Mouse (Mus musculus) heart, embryonic 15.5 days (tissue): ENCODE results near the gene Prdm2. TPM values are rescaled to one million over a fixed set of nuclear protein-coding genes. Genes with fewer than 3 reads are reported as not detected.

Experiments used
- ATAC-seq: fragments of 200-750 bp; cut with Nextera tagmentation; replicated peaks from 2 replicates; pipeline ENCODE4 v1.8.0; 2017; ENCODE audit warnings: low read depth, moderate TSS enrichment; ENCODE audit not compliant: insufficient number of reproducible peaks, insufficient read depth, low FRiP score
- H3K27ac ChIP-seq: fragments of 300-500 bp; sonication (generic); 2 replicates; pipeline ENCODE4 v1.5.1; 2015; ENCODE audit warnings: mild to moderate bottlenecking, inconsistent platforms
- H3K27me3 ChIP-seq: fragments of 300-500 bp; sonication (generic); 2 replicates; pipeline ENCODE4 v1.6.1; 2015; ENCODE audit warnings: inconsistent platforms
- H3K36me3 ChIP-seq: fragments of 300-500 bp; sonication (generic); 2 replicates; pipeline ENCODE4 v1.6.1; 2015; ENCODE audit warnings: mild to moderate bottlenecking, inconsistent platforms
- H3K4me1 ChIP-seq: fragments of 300-500 bp; sonication (generic); replicated peaks from 2 replicates; pipeline ENCODE4 v1.6.1; 2015; ENCODE audit warnings: inconsistent platforms
- H3K4me2 ChIP-seq: fragments of 300-500 bp; sonication (generic); 2 replicates; pipeline ENCODE4 v1.6.1; 2015; ENCODE audit warnings: inconsistent platforms, mild to moderate bottlenecking, moderate library complexity
- H3K4me3 ChIP-seq: fragments of 300-500 bp; sonication (generic); 2 replicates; pipeline ENCODE4 v1.5.1; 2015; ENCODE audit warnings: mild to moderate bottlenecking, inconsistent platforms
- H3K9ac ChIP-seq: fragments of 300-500 bp; sonication (generic); 2 replicates; pipeline ENCODE4 v1.6.1; 2015; ENCODE audit warnings: mild to moderate bottlenecking, inconsistent platforms
- H3K9me3 ChIP-seq: fragments of 300-500 bp; sonication (generic); replicated peaks from 2 replicates; pipeline ENCODE4 v1.6.1; 2016; ENCODE audit warnings: inconsistent platforms
- WGBS: fragments of 180-500 bp; shearing (Covaris S2); methylation state at CpG from one replicate; pipeline ENCODE4 v1.1.7; 2015; ENCODE audit warnings: mixed read lengths; 5-methylcytosine and 5-hydroxymethylcytosine counted together
- polyA plus RNA-seq: library from polyadenylated mRNA; unstranded; fragments of >200 nt; fragmentation: Nextera tagmentation; extraction: Ambion mirVana; gene quantifications from 2 replicates; pipeline ENCODE4 v1.2.1, GENCODE M21; 2015

Gene Prdm2
- polyA plus RNA-seq, 1 experiment from 2014 or later, result 6.6 TPM

DNA sequence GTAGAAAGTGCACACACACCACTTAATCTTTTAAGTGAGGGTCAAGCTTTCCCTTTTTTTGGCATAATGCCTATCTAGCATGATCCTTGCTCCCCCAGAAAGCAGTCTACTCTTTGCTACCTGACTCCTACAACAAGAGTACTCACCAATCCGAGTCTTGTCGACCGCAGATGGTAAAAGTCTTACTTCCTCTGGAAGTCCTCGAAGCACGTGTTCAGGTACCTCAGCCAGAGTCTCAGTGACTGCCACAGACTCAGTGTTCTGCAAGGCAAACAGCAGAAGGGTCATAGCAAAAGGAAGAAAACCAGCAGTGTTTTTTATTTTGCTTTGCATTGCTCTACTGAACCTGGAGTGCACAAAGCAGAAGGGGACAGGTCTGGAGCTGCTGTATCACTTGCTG is 32.1 kb downstream of the Prdm2 start:
- H3K4me2 ChIP-seq, result no peak overlapping the region
- no peak overlapping the region for H3K4me3 ChIP-seq
- no peak overlapping the region for H3K27ac ChIP-seq
- no peak for ATAC-seq
- no peaks in the 10 kb centered on the region for H3K9me3 ChIP-seq
- H3K4me1 ChIP-seq, result no peaks in the 10 kb centered on the region
- H3K27me3 ChIP-seq, result no peaks in the 10 kb centered on the region
- 0 out of 2 replicates have a peak, but pooled peaks cover 3% of the 10 kb centered on the region for H3K36me3 ChIP-seq
- WGBS, result 82% methylated on average over 5 of the region's 5 CpGs
- H3K9ac ChIP-seq, result no peak overlapping the region

DNA sequence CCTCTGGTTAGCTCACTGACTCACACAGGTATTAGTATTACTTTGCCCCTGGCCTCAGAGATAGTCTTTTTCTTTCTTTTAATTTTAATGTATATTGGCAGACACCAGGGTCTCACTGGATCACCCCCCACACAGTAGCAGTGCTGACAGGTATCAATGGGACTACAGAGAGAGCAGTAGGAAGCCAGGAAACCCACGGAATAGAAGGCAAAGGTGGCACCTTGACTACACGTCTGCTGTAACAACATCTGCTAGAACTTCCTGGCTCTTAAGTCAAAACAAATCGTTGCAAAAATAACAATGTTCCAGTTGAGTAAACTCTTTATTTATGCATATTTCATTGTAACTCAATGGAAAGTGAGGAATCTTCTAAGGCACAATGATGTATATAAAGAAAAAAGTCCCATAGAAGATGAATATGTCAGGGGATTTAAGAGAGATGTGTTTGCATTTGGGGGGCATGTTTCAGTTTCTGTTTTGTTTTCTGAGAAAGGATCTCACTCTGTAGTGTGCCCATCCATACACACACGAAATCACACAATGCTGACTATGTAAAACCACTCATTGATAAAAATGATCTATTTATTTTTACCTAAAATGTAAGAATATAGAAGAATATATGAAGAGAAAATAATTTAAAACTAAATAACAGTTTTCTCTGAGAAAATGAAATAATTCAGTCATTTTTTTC is 41.0 kb downstream of the Prdm2 start:
- Histone ChIP-seq H3K9me3 (no peaks in the 10 kb centered on the region), H3K4me1 (no peaks in the 10 kb centered on the region), H3K4me2 (no peak overlapping the region), H3K27ac (no peak overlapping the region), H3K4me3 (no peak overlapping the region), H3K36me3 (peaks cover 10% of the 10 kb centered on the region; the same call in 1 of the 2 replicates), H3K9ac (no peak overlapping the region), H3K27me3 (no peaks in the 10 kb centered on the region)
- no peak for ATAC-seq
- 62% methylated on average over 4 of the region's 4 CpGs for WGBS

DNA sequence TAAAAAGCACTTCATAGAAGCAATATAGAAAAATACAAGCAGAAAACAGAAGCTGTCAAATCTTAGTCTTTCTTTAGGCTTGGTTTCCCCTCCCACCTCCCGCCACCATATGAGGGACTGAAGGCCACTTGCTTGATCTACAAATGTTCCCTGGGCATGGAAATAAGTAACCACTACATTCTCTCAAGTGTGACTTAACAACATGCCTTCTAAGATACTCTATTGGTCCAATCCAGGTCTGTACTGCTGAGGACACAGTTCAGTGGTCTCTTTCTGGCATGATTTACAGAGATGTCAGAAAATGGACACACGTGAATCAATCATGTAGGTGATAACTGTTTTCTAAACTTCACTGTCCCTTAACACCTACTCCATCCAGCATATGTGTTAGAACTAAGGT is 42.5 kb downstream of the Prdm2 start:
- 91% methylated on average over 2 of the region's 2 CpGs for WGBS
- no peak overlapping the region for H3K27ac ChIP-seq
- H3K27me3 ChIP-seq, result no peaks in the 10 kb centered on the region
- H3K4me1 ChIP-seq, result no peaks in the 10 kb centered on the region
- no peak overlapping the region for H3K4me2 ChIP-seq
- no peaks in the 10 kb centered on the region for H3K9me3 ChIP-seq
- no peak overlapping the region for H3K4me3 ChIP-seq
- no peak for ATAC-seq
- H3K36me3 ChIP-seq, result peaks cover 10% of the 10 kb centered on the region; the same call in 1 of the 2 replicates
- no peak overlapping the region for H3K9ac ChIP-seq

DNA sequence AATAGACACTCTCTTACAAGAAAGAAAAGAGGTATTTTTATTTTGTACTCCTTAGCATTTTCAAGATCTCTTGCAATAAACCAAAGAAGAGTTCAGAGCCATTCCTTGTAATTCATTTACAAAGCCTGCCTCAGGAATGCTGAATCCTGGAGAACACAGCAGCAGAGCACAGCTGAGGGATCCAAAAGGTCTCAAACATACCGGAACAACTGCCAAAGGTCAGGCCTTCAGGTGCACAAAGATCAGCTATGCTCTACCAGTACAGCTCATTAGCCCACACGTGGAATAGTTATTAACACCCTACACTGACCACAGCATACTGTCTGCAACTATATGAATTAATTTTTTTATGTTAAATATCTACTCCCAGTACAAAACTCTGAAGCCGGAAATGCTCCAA is 44.7 kb downstream of the Prdm2 start:
- no peak overlapping the region for H3K9ac ChIP-seq
- H3K36me3 ChIP-seq, result peaks cover 10% of the 10 kb centered on the region; the same call in 1 of the 2 replicates
- no peaks in the 10 kb centered on the region for H3K9me3 ChIP-seq
- no peak overlapping the region for H3K4me3 ChIP-seq
- H3K4me2 ChIP-seq, result no peak overlapping the region
- 88% methylated on average over 3 of the region's 3 CpGs for WGBS
- ATAC-seq, result no peak
- no peaks in the 10 kb centered on the region for H3K27me3 ChIP-seq
- no peaks in the 10 kb centered on the region for H3K4me1 ChIP-seq
- H3K27ac ChIP-seq, result no peak overlapping the region

DNA sequence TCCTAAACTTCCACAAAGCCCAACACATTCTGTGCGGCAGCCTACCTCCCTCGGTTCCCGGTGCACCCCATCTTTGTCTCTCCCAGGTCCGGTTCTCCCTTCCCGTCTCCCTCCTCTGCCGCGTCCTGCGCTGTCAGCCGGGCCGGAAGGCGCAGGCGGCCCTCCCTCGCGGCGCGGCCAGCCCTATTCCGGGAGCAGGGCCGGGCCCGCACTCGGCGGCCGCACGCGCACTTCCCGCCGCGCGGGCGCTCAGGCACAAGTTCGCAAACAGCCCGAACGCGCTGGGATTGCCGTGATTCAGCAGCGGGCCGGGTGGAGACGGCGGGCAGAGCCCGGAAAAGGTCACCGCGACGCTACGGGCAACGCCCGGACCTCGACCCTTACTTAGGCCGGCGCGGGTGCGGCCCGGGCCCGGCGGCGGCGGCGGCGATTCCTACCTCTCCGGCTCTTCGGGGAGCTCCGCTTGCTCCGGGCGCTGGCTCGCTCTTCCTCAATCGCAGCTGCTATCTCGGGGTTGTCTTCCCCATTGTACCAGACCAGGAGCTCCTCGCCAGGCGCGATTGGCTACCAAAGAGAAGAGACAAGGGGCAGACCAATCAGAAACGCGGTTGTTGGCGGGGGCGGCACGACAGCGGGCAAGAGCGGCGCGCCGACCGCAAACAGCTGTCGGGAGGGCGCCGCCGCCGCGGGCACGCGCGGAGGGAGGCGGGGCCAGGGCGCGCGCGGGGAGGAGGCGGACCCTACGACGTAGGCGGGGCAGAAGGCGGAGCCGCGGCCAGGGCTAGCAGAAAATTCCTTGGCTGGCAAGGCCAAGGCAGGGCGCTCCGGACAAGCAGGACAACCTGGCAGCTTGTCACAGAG is 50.9 kb downstream of the Prdm2 start:
- peak overlapping the region; percentile 66 for H3K4me2 ChIP-seq
- under 1% methylated on average over 91 of the region's 102 CpGs for WGBS
- H3K9ac ChIP-seq, result peak overlapping the region; percentile 97
- H3K27me3 ChIP-seq, result no peaks in the 10 kb centered on the region
- peaks cover 44% of the 10 kb centered on the region for H3K4me1 ChIP-seq
- peak overlapping the region; percentile 98 for H3K4me3 ChIP-seq
- no peaks in the 10 kb centered on the region for H3K36me3 ChIP-seq
- no peaks in the 10 kb centered on the region for H3K9me3 ChIP-seq
- ATAC-seq, result peak; percentile 99
- H3K27ac ChIP-seq, result peak overlapping the region; percentile 100

DNA sequence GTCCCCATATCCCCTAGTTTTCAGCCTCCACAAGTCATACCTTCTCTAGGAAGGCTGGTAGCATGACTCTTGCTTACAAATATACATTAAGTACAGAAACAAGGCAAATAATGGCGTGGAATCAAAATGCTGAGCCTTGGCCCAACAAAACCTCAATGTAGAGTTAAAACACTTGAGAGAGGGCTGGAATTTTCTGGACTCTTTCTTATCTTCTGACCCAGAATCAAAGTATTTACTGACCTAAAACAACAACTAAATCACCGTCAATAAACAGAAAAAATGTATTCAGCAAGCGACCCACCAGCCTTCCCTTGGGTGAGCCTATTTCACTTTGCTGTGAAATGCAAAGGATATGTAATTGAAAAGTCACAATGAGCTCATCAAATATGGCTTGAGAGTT is 52.0 kb downstream of the Prdm2 start:
- no peaks in the 10 kb centered on the region for H3K36me3 ChIP-seq
- H3K4me2 ChIP-seq, result peak overlapping the region; percentile 66
- no peaks in the 10 kb centered on the region for H3K9me3 ChIP-seq
- ATAC-seq, result no peak
- H3K9ac ChIP-seq, result peak overlapping the region; percentile 97
- H3K27ac ChIP-seq, result peak overlapping the region; percentile 100; the same call in 1 of the 2 replicates
- peaks cover 50% of the 10 kb centered on the region for H3K4me1 ChIP-seq
- no peaks in the 10 kb centered on the region for H3K27me3 ChIP-seq
- peak overlapping the region; percentile 98 for H3K4me3 ChIP-seq
- 44% methylated on average over 3 of the region's 3 CpGs for WGBS

DNA sequence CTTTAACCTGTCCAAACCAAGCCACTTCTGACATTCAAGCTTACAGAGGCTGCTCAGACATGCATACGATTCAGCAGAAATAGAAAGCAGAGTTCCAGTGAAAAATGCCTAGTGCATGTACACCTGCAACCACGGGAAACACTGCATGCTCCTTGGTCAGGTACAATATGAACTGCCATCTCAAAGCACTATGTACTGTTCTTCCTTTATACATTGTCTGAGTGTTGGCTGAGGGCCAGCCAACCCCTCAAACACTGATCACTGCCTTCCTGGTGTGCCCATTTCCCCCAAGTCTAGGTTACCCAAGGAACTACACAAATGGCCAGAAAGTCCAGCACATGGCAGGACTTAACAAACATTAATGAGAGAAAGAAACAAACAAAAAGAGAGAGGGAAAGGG is 53.5 kb downstream of the Prdm2 start:
- ATAC-seq, result no peak
- H3K27me3 ChIP-seq, result no peaks in the 10 kb centered on the region
- 75% methylated on average over 2 of the region's 2 CpGs for WGBS
- no peak overlapping the region for H3K9ac ChIP-seq
- no peak overlapping the region for H3K27ac ChIP-seq
- H3K4me1 ChIP-seq, result peaks cover 50% of the 10 kb centered on the region
- no peaks in the 10 kb centered on the region for H3K36me3 ChIP-seq
- no peak overlapping the region for H3K4me3 ChIP-seq
- peak overlapping the region; percentile 66; the same call in 1 of the 2 replicates for H3K4me2 ChIP-seq
- H3K9me3 ChIP-seq, result no peaks in the 10 kb centered on the region

DNA sequence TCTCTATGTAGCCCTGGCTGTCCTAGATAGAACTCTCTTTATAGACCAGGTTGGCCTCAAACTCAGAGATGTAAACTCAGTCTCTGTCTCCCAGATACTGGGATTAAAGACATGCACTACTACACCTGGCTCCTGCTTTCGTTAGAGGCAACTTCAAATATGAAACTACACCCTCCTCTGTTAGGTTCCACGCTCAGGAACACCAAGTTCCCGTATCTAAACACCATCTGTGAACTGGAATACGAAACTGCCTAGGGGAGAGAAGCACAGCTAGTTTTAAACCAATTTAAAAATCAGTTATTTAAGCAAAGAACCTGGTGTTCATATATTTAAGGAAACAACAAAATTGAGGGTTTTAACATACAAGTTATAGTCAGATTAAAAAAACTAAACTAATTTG is 56.9 kb downstream of the Prdm2 start:
- H3K9ac ChIP-seq, result no peak overlapping the region
- H3K9me3 ChIP-seq, result no peaks in the 10 kb centered on the region
- no peaks in the 10 kb centered on the region for H3K27me3 ChIP-seq
- no peak overlapping the region for H3K27ac ChIP-seq
- no peak overlapping the region for H3K4me2 ChIP-seq
- H3K4me3 ChIP-seq, result no peak overlapping the region
- WGBS, result 81% methylated on average over 4 of the region's 4 CpGs
- ATAC-seq, result no peak
- no peaks in the 10 kb centered on the region for H3K36me3 ChIP-seq
- peaks cover 52% of the 10 kb centered on the region for H3K4me1 ChIP-seq

DNA sequence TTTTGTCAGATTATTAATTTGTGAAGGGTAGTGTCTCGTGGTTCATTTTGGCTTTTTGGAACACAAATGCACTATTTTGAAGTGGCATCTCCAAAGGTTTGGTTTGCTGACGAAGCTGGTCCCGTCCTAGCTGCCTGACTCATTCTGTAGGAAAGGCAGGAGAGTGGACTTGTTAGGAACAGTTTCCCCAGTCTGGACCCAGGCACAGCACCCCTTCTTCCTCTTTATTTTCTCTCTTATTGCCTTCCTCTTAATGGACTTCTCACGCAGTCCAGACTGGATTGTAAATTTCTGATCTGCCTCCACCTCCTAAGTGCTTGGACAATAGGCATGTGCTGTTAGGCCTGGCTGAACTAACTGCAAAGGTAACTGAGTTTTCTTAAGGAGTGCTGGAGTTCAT is 57.8 kb downstream of the Prdm2 start:
- peaks cover 48% of the 10 kb centered on the region for H3K4me1 ChIP-seq
- ATAC-seq, result no peak
- no peak overlapping the region for H3K9ac ChIP-seq
- H3K36me3 ChIP-seq, result no peaks in the 10 kb centered on the region
- no peak overlapping the region for H3K4me2 ChIP-seq
- WGBS, result 80% methylated on average over 4 of the region's 4 CpGs
- H3K27me3 ChIP-seq, result no peaks in the 10 kb centered on the region
- no peaks in the 10 kb centered on the region for H3K9me3 ChIP-seq
- no peak overlapping the region for H3K27ac ChIP-seq
- no peak overlapping the region for H3K4me3 ChIP-seq

DNA sequence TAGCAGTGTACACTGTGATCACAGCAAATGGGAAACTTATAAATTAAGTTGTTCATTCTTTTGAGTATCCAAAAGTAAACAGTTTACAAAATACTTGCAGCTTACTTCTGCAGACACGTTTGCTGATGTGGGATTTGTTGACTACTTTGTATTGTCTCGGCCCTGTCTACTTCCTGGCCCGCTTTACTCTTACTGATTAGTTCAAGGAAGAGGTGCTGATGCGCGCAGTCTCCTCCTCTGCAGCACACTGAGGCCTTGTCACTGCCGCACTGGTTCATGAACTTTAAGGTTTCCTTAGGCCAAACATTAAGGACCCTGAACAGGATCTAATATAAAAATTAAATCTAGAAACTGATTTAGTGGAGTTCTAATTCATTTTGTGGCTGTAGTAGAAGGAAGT is 58.2 kb downstream of the Prdm2 start:
- peaks cover 45% of the 10 kb centered on the region for H3K4me1 ChIP-seq
- no peak overlapping the region for H3K27ac ChIP-seq
- H3K9ac ChIP-seq, result no peak overlapping the region
- no peak for ATAC-seq
- 64% methylated on average over 6 of the region's 6 CpGs for WGBS
- no peaks in the 10 kb centered on the region for H3K27me3 ChIP-seq
- no peak overlapping the region for H3K4me3 ChIP-seq
- no peaks in the 10 kb centered on the region for H3K9me3 ChIP-seq
- no peak overlapping the region for H3K4me2 ChIP-seq
- no peaks in the 10 kb centered on the region for H3K36me3 ChIP-seq

DNA sequence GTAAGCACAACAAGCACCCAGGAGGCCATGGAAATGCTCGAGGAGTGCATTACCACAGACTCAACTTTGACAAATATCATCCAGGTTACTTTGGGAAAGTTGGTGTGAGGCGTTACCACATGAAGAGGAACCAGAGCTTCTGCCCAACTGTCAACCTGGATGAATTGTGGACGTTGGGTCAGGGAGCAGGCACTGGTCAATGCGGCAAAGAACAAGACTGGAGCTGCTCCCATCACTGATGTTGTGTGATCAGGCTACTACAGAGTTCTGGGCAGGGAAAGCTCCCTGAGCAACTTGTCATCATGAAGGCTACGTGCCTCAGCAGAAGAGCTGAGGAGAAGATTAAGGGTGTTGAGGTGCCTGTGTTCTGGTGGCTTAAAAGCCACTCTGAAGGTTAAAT is 60.2 kb downstream of the Prdm2 start:
- H3K36me3 ChIP-seq, result no peaks in the 10 kb centered on the region
- H3K27ac ChIP-seq, result no peak overlapping the region
- H3K4me3 ChIP-seq, result no peak overlapping the region
- peaks cover 31% of the 10 kb centered on the region for H3K4me1 ChIP-seq
- no peak overlapping the region for H3K4me2 ChIP-seq
- H3K27me3 ChIP-seq, result no peaks in the 10 kb centered on the region
- no peak for ATAC-seq
- 78% methylated on average over 5 of the region's 5 CpGs for WGBS
- no peaks in the 10 kb centered on the region for H3K9me3 ChIP-seq
- H3K9ac ChIP-seq, result no peak overlapping the region
